Mouse (Mus musculus) E14TG2a.4 (cell line): ENCODE data around the gene Myo10.

Experiments
- H3K27me3 ChIP-seq: 2 replicates; pipeline ENCODE4 v1.6.1; 2014; ENCODE audit warnings: low read length, control low read depth; ENCODE audit not compliant: insufficient read depth
- H3K36me3 ChIP-seq: 2 replicates; pipeline ENCODE4 v1.6.1; 2014; ENCODE audit warnings: low read length, control low read depth; ENCODE audit not compliant: insufficient read depth
- H3K4me1 ChIP-seq: replicated peaks from 2 replicates; pipeline ENCODE4 v1.6.1; 2014; ENCODE audit warnings: low read depth, low read length, control low read depth
- H3K4me3 ChIP-seq: replicated peaks from 2 replicates; pipeline ENCODE4 v1.5.1; 2014; ENCODE audit warnings: mild to moderate bottlenecking, low read length
- H3K9me3 ChIP-seq: 2 replicates; pipeline ENCODE4 v1.6.1; 2014; ENCODE audit warnings: low read length, control low read depth
- CTCF ChIP-seq: conservative IDR thresholded peaks from 2 replicates; pipeline ENCODE4 v1.5.1; 2014; ENCODE audit warnings: low read length
- NANOG ChIP-seq: IDR thresholded peaks from 2 replicates; pipeline ENCODE4 v1.6.1; 2014; ENCODE audit warnings: borderline replicate concordance, low read length, mixed read lengths
- POU5F1 ChIP-seq: IDR thresholded peaks from 2 replicates; pipeline ENCODE4 v1.6.1; 2014; ENCODE audit warnings: low read length, borderline replicate concordance

Myo10 gene

GRCm38 (mm10) chr15:25758037-25758436 lies 135.7 kb downstream of the Myo10 start:
- H3K27me3 ChIP-seq: no peaks in the 10 kb centered on the region
- peaks cover 62% of the 10 kb centered on the region for H3K4me1 ChIP-seq
- peak overlapping the region; percentile 81 for H3K4me3 ChIP-seq
- TF ChIP-seq POU5F1: no peak
- TF ChIP-seq CTCF: no peak
- TF ChIP-seq NANOG: no peak
- H3K9me3 ChIP-seq: no peaks in the 10 kb centered on the region
- peaks cover 32% of the 10 kb centered on the region for H3K36me3 ChIP-seq

GRCm38 (mm10) chr15:25758500-25759086 lies 136.3 kb downstream of the Myo10 start:
- Histone ChIP-seq H3K27me3 (no peaks in the 10 kb centered on the region), H3K36me3 (peaks cover 38% of the 10 kb centered on the region), H3K4me1 (peaks cover 66% of the 10 kb centered on the region), H3K9me3 (no peaks in the 10 kb centered on the region), H3K4me3 (peak overlapping the region; percentile 81)
- TF ChIP-seq POU5F1 (no peak), CTCF (no peak), NANOG (no peak)

- peaks cover 83% of the 10 kb centered on the region for H3K4me1 ChIP-seq
- peak overlapping the region; percentile 81 for H3K4me3 ChIP-seq
- H3K9me3 ChIP-seq: no peaks in the 10 kb centered on the region
- H3K27me3 ChIP-seq: no peaks in the 10 kb centered on the region
- no peak for TF ChIP-seq POU5F1
- no peak for TF ChIP-seq CTCF
- no peak for TF ChIP-seq NANOG
- H3K36me3 ChIP-seq: peaks cover 53% of the 10 kb centered on the region
Observed at GRCm38 (mm10) chr15:25760304-25760703, 138.0 kb downstream of the Myo10 start.

GRCm38 (mm10) chr15:25761049-25761448 lies 138.7 kb downstream of the Myo10 start:
- no peaks in the 10 kb centered on the region for H3K27me3 ChIP-seq
- peaks cover 87% of the 10 kb centered on the region for H3K4me1 ChIP-seq
- peak overlapping the region; percentile 81 for H3K4me3 ChIP-seq
- peaks cover 59% of the 10 kb centered on the region for H3K36me3 ChIP-seq
- TF ChIP-seq POU5F1 (no peak), CTCF (no peak), NANOG (no peak)
- no peaks in the 10 kb centered on the region for H3K9me3 ChIP-seq

- no peaks in the 10 kb centered on the region for H3K9me3 ChIP-seq
- H3K27me3 ChIP-seq: no peaks in the 10 kb centered on the region
- TF ChIP-seq CTCF: no peak
- no peak for TF ChIP-seq POU5F1
- 0 out of 2 replicates have a peak, but pooled peaks have one; percentile 4 for TF ChIP-seq NANOG
- H3K4me3 ChIP-seq: peak overlapping the region; percentile 81
- peaks cover 55% of the 10 kb centered on the region for H3K36me3 ChIP-seq
- peaks cover 87% of the 10 kb centered on the region for H3K4me1 ChIP-seq
Observed at GRCm38 (mm10) chr15:25761800-25762211, 139.5 kb downstream of the Myo10 start.

GRCm38 (mm10) chr15:25762306-25762705 lies 140.0 kb downstream of the Myo10 start:
- Histone ChIP-seq H3K27me3 (no peaks in the 10 kb centered on the region), H3K4me3 (peak overlapping the region; percentile 81), H3K4me1 (peaks cover 92% of the 10 kb centered on the region), H3K36me3 (peaks cover 56% of the 10 kb centered on the region), H3K9me3 (no peaks in the 10 kb centered on the region)
- TF ChIP-seq CTCF: no peak
- TF ChIP-seq NANOG: peak; percentile 27; the same call in 1 of the 2 replicates

- TF ChIP-seq NANOG (no peak), CTCF (no peak), POU5F1 (no peak)
- Histone ChIP-seq H3K36me3 (peaks cover 61% of the 10 kb centered on the region), H3K4me3 (peak overlapping the region; percentile 81), H3K27me3 (no peaks in the 10 kb centered on the region), H3K4me1 (peaks cover 92% of the 10 kb centered on the region), H3K9me3 (no peaks in the 10 kb centered on the region)
Observed at GRCm38 (mm10) chr15:25763106-25763505, 140.8 kb downstream of the Myo10 start.

- Histone ChIP-seq H3K27me3 (no peaks in the 10 kb centered on the region), H3K36me3 (peaks cover 57% of the 10 kb centered on the region), H3K4me3 (peak overlapping the region; percentile 81), H3K9me3 (no peaks in the 10 kb centered on the region), H3K4me1 (peaks cover 92% of the 10 kb centered on the region)
- no peak for TF ChIP-seq NANOG
- no peak for TF ChIP-seq POU5F1
- TF ChIP-seq CTCF: no peak
Observed at GRCm38 (mm10) chr15:25764653-25765352, 142.5 kb downstream of the Myo10 start.

DNA sequence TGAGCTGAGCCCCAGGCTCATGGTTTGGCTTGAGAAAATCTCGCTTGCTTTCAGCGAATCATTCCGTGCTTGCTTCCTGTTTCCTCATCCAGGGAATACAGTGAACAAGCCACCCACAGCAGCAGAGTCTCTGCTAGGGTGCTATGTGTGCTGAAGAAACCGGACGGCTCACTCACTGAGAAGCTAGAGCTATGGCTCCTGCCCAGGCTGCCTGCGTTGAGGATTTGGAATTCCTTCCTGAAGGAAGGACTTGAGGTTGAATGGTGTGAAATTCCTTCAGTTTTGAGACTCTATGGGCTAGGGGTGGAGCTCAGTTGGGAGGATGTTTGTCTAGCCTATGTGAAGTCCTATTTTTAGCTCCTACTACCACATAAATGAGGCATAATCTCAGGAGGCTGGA lies 145.5 kb downstream of the Myo10 start:
- no peaks in the 10 kb centered on the region for H3K9me3 ChIP-seq
- TF ChIP-seq NANOG (no peak), POU5F1 (no peak), CTCF (no peak)
- peaks cover 93% of the 10 kb centered on the region for H3K4me1 ChIP-seq

More for the DNA sequence above, 145.5 kb downstream of the Myo10 start:
- Histone ChIP-seq H3K36me3 (peaks cover 63% of the 10 kb centered on the region), H3K4me3 (peak overlapping the region; percentile 70), H3K27me3 (no peaks in the 10 kb centered on the region)
